In genomic region chr3:34751551-34751950, GRCm38 (mm10) we compare ENCODE assay signal across 18 mouse cellular contexts.
DNase-seq lines count a peak whose midpoint lies in the region; ATAC-seq and TF ChIP-seq lines count a peak whose summit lies in the region.
"Had no signal": no experiment of that assay in that cellular context is flagged by ENCODE, and none has a peak within 500 bp of the region (broad histone marks: within the 10 kb centered on the region; RNA-seq: fewer than 3 reads in every experiment).

No protein-coding gene starts in this region.

- peak; percentile 48 for DNase-seq in forebrain, embryonic 14.5 days (ENCODE audit: low spot score)
- DNase-seq in midbrain, embryonic 11.5 days (ENCODE audit: low spot score, missing footprints) = no peak
- peak; percentile 8 for DNase-seq in lung, postnatal 10 days
- DNase-seq in embryo, embryonic 9.5 days (ENCODE audit: extremely low spot score) = no peak
- DNase-seq: cerebellum, adult 11 months; embryo, embryonic 11 days; gastrocnemius, adult 2 months; heart, adult 2 months; heart, postnatal 10 days; liver, embryonic 13.5 days had no signal

- WGBS in forebrain, embryonic 14.5 days = 57% methylated on average over 5 of the region's 5 CpGs
- WGBS in forebrain, embryonic 12.5 days = 77% methylated on average over 5 of the region's 5 CpGs
- WGBS in midbrain, embryonic 12.5 days = 61% methylated on average over 5 of the region's 5 CpGs
- 72% methylated on average over 5 of the region's 5 CpGs for WGBS in midbrain, embryonic 11.5 days

- H3K27me3 ChIP-seq in forebrain, embryonic 14.5 days (replicated peaks; ENCODE audit: control insufficient read depth, insufficient read depth, low read length) = no peaks in the 10 kb centered on the region
- H3K27me3 ChIP-seq in forebrain, embryonic 12.5 days = no peaks in the 10 kb centered on the region
- peaks cover 3% of the 10 kb centered on the region; the same call in 1 of the 2 replicates for H3K27me3 ChIP-seq in midbrain, embryonic 12.5 days
- no peaks in the 10 kb centered on the region for H3K27me3 ChIP-seq in midbrain, embryonic 11.5 days (ENCODE audit: control insufficient read depth, insufficient read depth, low read length)
- H3K27me3 ChIP-seq in E14TG2a.4 (ENCODE audit: insufficient read depth, low read length) = no peaks in the 10 kb centered on the region
- H3K27me3 ChIP-seq: kidney, embryonic 15.5 days; liver, embryonic 13.5 days; megakaryocyte, embryonic 14.5 days had no signal

- H3K9me3 ChIP-seq in forebrain, embryonic 14.5 days (replicated peaks; ENCODE audit: control insufficient read depth, low read length) = no peaks in the 10 kb centered on the region
- no peaks in the 10 kb centered on the region for H3K9me3 ChIP-seq in forebrain, embryonic 12.5 days
- H3K9me3 ChIP-seq in midbrain, embryonic 12.5 days = no peaks in the 10 kb centered on the region
- no peaks in the 10 kb centered on the region for H3K9me3 ChIP-seq in midbrain, embryonic 11.5 days (ENCODE audit: control insufficient read depth, low read length)
- H3K9me3 ChIP-seq in E14TG2a.4 (ENCODE audit: low read length) = no peaks in the 10 kb centered on the region
- H3K9me3 ChIP-seq: kidney, embryonic 15.5 days; limb, embryonic 10.5 days; liver, embryonic 13.5 days had no signal

- H3K4me3 ChIP-seq in forebrain, embryonic 14.5 days (ENCODE audit: low read depth, low read length) = no peak overlapping the region
- H3K4me3 ChIP-seq in forebrain, embryonic 12.5 days (replicated peaks) = no peak overlapping the region
- H3K4me3 ChIP-seq in midbrain, embryonic 12.5 days = no peak overlapping the region
- H3K4me3 ChIP-seq in midbrain, embryonic 11.5 days (ENCODE audit: low read depth, low read length) = no peak overlapping the region
- 0 out of 2 replicates have a peak overlapping the region, but pooled peaks have one; percentile 43 for H3K4me3 ChIP-seq in E14TG2a.4 (replicated peaks; ENCODE audit: low read length)
- H3K4me3 ChIP-seq: erythroblast, embryonic 14.5 days; gastrocnemius, adult 2 months; heart, adult 2 months; kidney, embryonic 15.5 days; limb, embryonic 10.5 days; liver, embryonic 13.5 days had no signal

- no peak overlapping the region for H3K27ac ChIP-seq in forebrain, embryonic 14.5 days (ENCODE audit: low read depth, low read length)
- no peak overlapping the region for H3K27ac ChIP-seq in forebrain, embryonic 12.5 days
- H3K27ac ChIP-seq in midbrain, embryonic 12.5 days (replicated peaks) = no peak overlapping the region
- no peak overlapping the region for H3K27ac ChIP-seq in midbrain, embryonic 11.5 days (ENCODE audit: low read depth, low read length)
- H3K27ac ChIP-seq: gastrocnemius, adult 2 months; heart, adult 2 months; kidney, embryonic 15.5 days; limb, embryonic 10.5 days; liver, embryonic 13.5 days had no signal

- no peak for TF ChIP-seq CTCF in E14TG2a.4 (conservative IDR thresholded peaks at IDR 0.05; ENCODE audit: low read length)

- no peaks in the 10 kb centered on the region for H3K36me3 ChIP-seq in forebrain, embryonic 14.5 days (ENCODE audit: control insufficient read depth, insufficient read depth, low read length)
- no peaks in the 10 kb centered on the region for H3K36me3 ChIP-seq in forebrain, embryonic 12.5 days (replicated peaks)
- H3K36me3 ChIP-seq in midbrain, embryonic 12.5 days = no peaks in the 10 kb centered on the region
- H3K36me3 ChIP-seq in midbrain, embryonic 11.5 days (ENCODE audit: control insufficient read depth, insufficient read depth, low read length) = no peaks in the 10 kb centered on the region
- no peaks in the 10 kb centered on the region for H3K36me3 ChIP-seq in E14TG2a.4 (ENCODE audit: insufficient read depth, low read length)
- H3K36me3 ChIP-seq: kidney, embryonic 15.5 days; limb, embryonic 10.5 days; liver, embryonic 13.5 days had no signal

- ATAC-seq in forebrain, embryonic 14.5 days = 0 out of 2 replicates have a peak, but pooled peaks have one; percentile 55
- no peak for ATAC-seq in forebrain, embryonic 12.5 days (ENCODE audit: low FRiP score)
- ATAC-seq in midbrain, embryonic 12.5 days (ENCODE audit: low FRiP score, low read depth) = 0 out of 2 replicates have a peak, but pooled peaks have one; percentile 19
- ATAC-seq in midbrain, embryonic 11.5 days (ENCODE audit: low FRiP score) = no peak
- no peak for ATAC-seq in inflammation-experienced regulatory T-cells, adult 6 months

- H3K4me2 ChIP-seq in forebrain, embryonic 14.5 days (ENCODE audit: low read length) = no peak overlapping the region
- H3K4me2 ChIP-seq in forebrain, embryonic 12.5 days = no peak overlapping the region
- H3K4me2 ChIP-seq in midbrain, embryonic 12.5 days (replicated peaks) = no peak overlapping the region
- H3K4me2 ChIP-seq in midbrain, embryonic 11.5 days = no peak overlapping the region
- H3K4me2 ChIP-seq: kidney, embryonic 15.5 days; liver, embryonic 13.5 days had no signal

- no peaks in the 10 kb centered on the region for H3K4me1 ChIP-seq in forebrain, embryonic 14.5 days (ENCODE audit: control insufficient read depth, insufficient read depth, low read length)
- H3K4me1 ChIP-seq in forebrain, embryonic 12.5 days = peaks cover 7% of the 10 kb centered on the region; the same call in 1 of the 2 replicates
- H3K4me1 ChIP-seq in midbrain, embryonic 12.5 days = no peaks in the 10 kb centered on the region
- no peaks in the 10 kb centered on the region for H3K4me1 ChIP-seq in midbrain, embryonic 11.5 days (ENCODE audit: control insufficient read depth, insufficient read depth, low read length)
- peaks cover 84% of the 10 kb centered on the region for H3K4me1 ChIP-seq in E14TG2a.4 (replicated peaks; ENCODE audit: low read depth, low read length)
- H3K4me1 ChIP-seq: liver, embryonic 13.5 days; megakaryocyte, embryonic 14.5 days had no signal

- H3K9ac ChIP-seq in forebrain, embryonic 14.5 days (ENCODE audit: low read length) = no peak overlapping the region
- H3K9ac ChIP-seq in forebrain, embryonic 12.5 days = no peak overlapping the region
- H3K9ac ChIP-seq in midbrain, embryonic 12.5 days (replicated peaks) = no peak overlapping the region
- no peak overlapping the region for H3K9ac ChIP-seq in midbrain, embryonic 11.5 days (ENCODE audit: low read length)
- H3K9ac ChIP-seq: kidney, embryonic 15.5 days; liver, embryonic 13.5 days had no signal

Comparison
In these comparisons a context has a peak if more than half of its experiments do, and no peak if none do; other contexts are left out.
1. ATAC-seq: peak in forebrain, embryonic 14.5 days (single experiment) and midbrain, embryonic 12.5 days (single experiment); none in forebrain, embryonic 12.5 days (single experiment), midbrain, embryonic 11.5 days (single experiment) and inflammation-experienced regulatory T-cells, adult 6 months (single experiment).
2. DNase-seq: peak in forebrain, embryonic 14.5 days (single experiment) and lung, postnatal 10 days (single experiment); none in midbrain, embryonic 11.5 days (single experiment) and embryo, embryonic 9.5 days (single experiment).